In genomic region chr12:8232679-8233078, GRCm38 (mm10) we compare ENCODE assay signal across 9 mouse cellular contexts. TPM values are rescaled to one million over a fixed set of nuclear protein-coding genes. Genes with fewer than 3 reads are reported as not detected.
DNase-seq lines count a peak whose midpoint lies in the region; ATAC-seq and TF ChIP-seq lines count a peak whose summit lies in the region.
"Had no signal": no experiment of that assay in that cellular context is flagged by ENCODE, and none has a peak within 500 bp of the region (broad histone marks: within the 10 kb centered on the region; RNA-seq: fewer than 3 reads in every experiment).

No protein-coding gene starts in this region.

- TF ChIP-seq EP300 in liver, embryonic 14.5 days (IDR thresholded peaks at IDR 0.05; ENCODE audit: low read depth): no peak

- H3K4me3 ChIP-seq in liver, embryonic 14.5 days (ENCODE audit: insufficient read depth in 1 of 2, low read depth in 2 of 2, low read length in 2 of 2): no peak overlapping the region
- H3K4me3 ChIP-seq: liver, embryonic 13.5 days had no signal

- H3K4me1 ChIP-seq in liver, embryonic 14.5 days (replicated peaks; ENCODE audit: control insufficient read depth in 2 of 2, insufficient read depth in 2 of 2, low read length in 1 of 2): no peaks in the 10 kb centered on the region
- H3K4me1 ChIP-seq: liver, embryonic 13.5 days had no signal

- H3K9ac ChIP-seq in liver, embryonic 14.5 days (replicated peaks): no peak overlapping the region
- H3K9ac ChIP-seq: liver, embryonic 13.5 days had no signal

- no peak overlapping the region for H3K27ac ChIP-seq in liver, embryonic 14.5 days
- H3K27ac ChIP-seq: liver, embryonic 13.5 days had no signal

- no peak for DNase-seq in cerebellum, postnatal 4 days (ENCODE audit: low spot score in 2 of 2)
- no peak for DNase-seq in liver, embryonic 14.5 days (ENCODE audit: low read depth in 3 of 3, low spot score in 3 of 3)
- no peak for DNase-seq in liver
- DNase-seq in cerebellum, postnatal 14 days: peak; percentile 31 to 41
- no peak for DNase-seq in frontal cortex, postnatal 25 days (ENCODE audit: low spot score in 2 of 2)
- DNase-seq in heart, adult 8-10 months (ENCODE audit: low spot score): no peak
- DNase-seq: liver, embryonic 13.5 days had no signal

- H3K9me3 ChIP-seq in liver, embryonic 14.5 days (ENCODE audit: control insufficient read depth, low read length): no peaks in the 10 kb centered on the region
- H3K9me3 ChIP-seq: liver, embryonic 13.5 days had no signal

- 66% methylated on average over 3 of the region's 3 CpGs for WGBS in liver, embryonic 14.5 days (ENCODE audit: insufficient replicate concordance)

- ATAC-seq in cerebellum, adult (ENCODE audit: insufficient number of reproducible peaks, low FRiP score, low TSS enrichment): peak; percentile 64; the same call in 1 of the 2 replicates
- no peak for ATAC-seq in liver, embryonic 14.5 days (ENCODE audit: insufficient read depth)
- peak; percentile 87 for ATAC-seq in megakaryocyte-erythroid progenitor cell, adult 5-6 weeks (replicated peaks; ENCODE audit: low FRiP score, low TSS enrichment, poor library complexity, severe bottlenecking)

- TF ChIP-seq CTCF in liver, embryonic 14.5 days (IDR thresholded peaks at IDR 0.05; ENCODE audit: low read depth): peak; percentile 47

- no peaks in the 10 kb centered on the region for H3K27me3 ChIP-seq in liver, embryonic 14.5 days (ENCODE audit: control insufficient read depth, insufficient read depth, low read length)
- H3K27me3 ChIP-seq: liver, embryonic 13.5 days had no signal

- H3K36me3 ChIP-seq in liver, embryonic 14.5 days (replicated peaks; ENCODE audit: control insufficient read depth, insufficient read depth, low read depth): no peaks in the 10 kb centered on the region

- H3K4me2 ChIP-seq in liver, embryonic 14.5 days (ENCODE audit: low read depth): no peak overlapping the region
- H3K4me2 ChIP-seq: liver, embryonic 13.5 days had no signal

RNA-seq across cellular contexts. Expression of gene Ldah, which starts 24.8 kb away (rescaled TPM):
- 10.4 and 13.3 TPM in 2 replicates for polyA plus RNA-seq in liver, embryonic 14.5 days (2012; rRNA removed)
- polyA plus RNA-seq in liver, embryonic 14.5 days (2014; fragmentation: Nextera tagmentation; extraction: Ambion mirVana): 21.2 and 22.4 TPM in 2 replicates
- total RNA-seq in megakaryocyte-erythroid progenitor cell, adult 5-6 weeks (2014; fragmentation: Nextera tagmentation): 28.1 and 33.6 TPM in 2 replicates
- 42.0 and 45.6 TPM in 2 replicates for total RNA-seq in megakaryocyte-erythroid progenitor cell, adult 5-6 weeks (2017)
- 10 to 100 TPM; 22.5 to 30.8 (median 28.1) TPM for total RNA-seq in heart, adult 8-10 months (2022)

Comparison
In these comparisons a context has a peak if more than half of its experiments do, and no peak if none do; other contexts are left out.
1. DNase-seq: peak in cerebellum, postnatal 14 days (2 of 2); none in cerebellum, postnatal 4 days (0 of 2), liver, embryonic 14.5 days (0 of 3), liver (single experiment), frontal cortex, postnatal 25 days (0 of 2) and heart, adult 8-10 months (single experiment).